Mouse (Mus musculus) neutrophil, adult 5-6 weeks (primary cell): Measurements from ENCODE around the gene Htra3. TPM values are rescaled to one million over a fixed set of nuclear protein-coding genes. Genes with fewer than 3 reads are reported as not detected.

Source experiments
- ATAC-seq: fragments of 151-379, 151-347 bp; 2 replicates; pipeline ENCODE4 v1.8.0; 2017; ENCODE audit warnings: mild to moderate bottlenecking, moderate TSS enrichment; ENCODE audit not compliant: insufficient number of reproducible peaks, poor library complexity, low FRiP score, severe bottlenecking; ENCODE audit errors: extremely low read depth
- total RNA-seq: library from RNA; stranded (forward); fragments of 200-1000 nt; gene quantifications from 2 replicates; pipeline ENCODE4 v1.2.3, GENCODE M21; 2017

Htra3 gene
- total RNA-seq, 1 experiment from 2014 or later, result not detected

- ATAC-seq, result no peak
These were observed 13.4 kb downstream of the Htra3 start for GRCm38 (mm10) chr5:35666152-35666551.

GRCm38 (mm10) chr5:35662021-35662545 is 17.5 kb downstream of the Htra3 start:
- no peak for ATAC-seq

- no peak for ATAC-seq
These were observed 18.4 kb downstream of the Htra3 start for GRCm38 (mm10) chr5:35661210-35661609.

- ATAC-seq, result no peak
These were observed 20.1 kb downstream of the Htra3 start for GRCm38 (mm10) chr5:35659503-35659902.

- ATAC-seq, result no peak
These were observed 23.7 kb downstream of the Htra3 start for GRCm38 (mm10) chr5:35655753-35656485.

GRCm38 (mm10) chr5:35653743-35654395 is 25.7 kb downstream of the Htra3 start:
- no peak for ATAC-seq

GRCm38 (mm10) chr5:35652872-35653271 is 26.7 kb downstream of the Htra3 start:
- no peak for ATAC-seq

GRCm38 (mm10) chr5:35652319-35652718 is 27.3 kb downstream of the Htra3 start:
- no peak for ATAC-seq

GRCm38 (mm10) chr5:35648230-35648629 is 31.4 kb downstream of the Htra3 start:
- no peak for ATAC-seq

- no peak for ATAC-seq
These were observed 32.0 kb downstream of the Htra3 start for GRCm38 (mm10) chr5:35647562-35647961.

- no peak for ATAC-seq
These were observed 32.7 kb downstream of the Htra3 start for GRCm38 (mm10) chr5:35646927-35647326.

- no peak for ATAC-seq
These were observed 33.6 kb downstream of the Htra3 start for GRCm38 (mm10) chr5:35645938-35646493.

GRCm38 (mm10) chr5:35644082-35644481 is 35.5 kb downstream of the Htra3 start:
- ATAC-seq, result no peak

- no peak for ATAC-seq
These were observed 36.1 kb downstream of the Htra3 start for GRCm38 (mm10) chr5:35643401-35644048.

GRCm38 (mm10) chr5:35641961-35642584 is 37.5 kb downstream of the Htra3 start:
- no peak for ATAC-seq

GRCm38 (mm10) chr5:35636016-35636415 is 43.6 kb downstream of the Htra3 start:
- ATAC-seq, result no peak

- ATAC-seq, result no peak
These were observed 46.7 kb downstream of the Htra3 start for GRCm38 (mm10) chr5:35632841-35633240.

- no peak for ATAC-seq
These were observed 47.8 kb downstream of the Htra3 start for GRCm38 (mm10) chr5:35631755-35632154.

GRCm38 (mm10) chr5:35631224-35631623 is 48.4 kb downstream of the Htra3 start:
- no peak for ATAC-seq
